Mouse (Mus musculus) MEL (cell line): ENCODE results near the gene Tbl2. TPM values are rescaled to one million over a fixed set of nuclear protein-coding genes. Genes with fewer than 3 reads are reported as not detected.

Source experiments
- DNase-seq: peaks from one replicate; pipeline ENCODE4 v3.0.0; 2011; ENCODE audit warnings: low read depth, low spot score
- H3K27ac ChIP-seq: 2 replicates; pipeline ENCODE4 v1.5.1; 2012; ENCODE audit warnings: low read depth, mild to moderate bottlenecking, control low read depth, low read length, moderate library complexity; ENCODE audit not compliant: control insufficient read depth
- H3K27me3 ChIP-seq, 2 experiments: fragments of 150-350 bp in 1 of 2; sonication (generic) in 1 of 2; 2 replicates each; pipeline ENCODE4 v1.6.1; 2012; ENCODE audit warnings: low read length in 2 of 2, mild to moderate bottlenecking in 2 of 2, improper control_type of control experiment in 1 of 2, moderate library complexity in 1 of 2; ENCODE audit not compliant: insufficient read depth in 2 of 2, control insufficient read depth in 1 of 2
- H3K36me3 ChIP-seq, 2 experiments: 2 replicates each; pipeline ENCODE4 v1.6.1; 2012 to 2014; ENCODE audit warnings: low read length in 2 of 2, improper control_type of control experiment in 1 of 2, inconsistent platforms in 1 of 2, mild to moderate bottlenecking in 1 of 2; ENCODE audit not compliant: insufficient read depth in 2 of 2, control insufficient read depth in 1 of 2
- H3K4me1 ChIP-seq, 2 experiments: fragments of 150-350 bp in 1 of 2; sonication (generic) in 1 of 2; 2 replicates each; pipeline ENCODE4 v1.6.1; 2012; ENCODE audit warnings: low read length in 2 of 2, improper control_type of control experiment in 1 of 2, mild to moderate bottlenecking in 1 of 2; ENCODE audit not compliant: insufficient read depth in 2 of 2, control insufficient read depth in 1 of 2
- H3K4me3 ChIP-seq, 2 experiments: fragments of 150-350 bp in 1 of 2; sonication (generic) in 1 of 2; 2 replicates each; pipeline ENCODE4 v1.5.1; 2012; ENCODE audit warnings: low read depth in 2 of 2, low read length in 2 of 2, mild to moderate bottlenecking in 2 of 2, moderate library complexity in 2 of 2, control low read depth in 1 of 2, improper control_type of control experiment in 1 of 2; ENCODE audit not compliant: control insufficient read depth in 1 of 2, insufficient read depth in 1 of 2
- H3K79me2 ChIP-seq: 2 replicates; pipeline ENCODE4 v1.6.1; 2012; ENCODE audit warnings: mild to moderate bottlenecking, low read length, moderate library complexity; ENCODE audit not compliant: control insufficient read depth, poor library complexity, insufficient read depth
- H3K9ac ChIP-seq: 2 replicates; pipeline ENCODE4 v1.6.1; 2012; ENCODE audit warnings: low read depth, mild to moderate bottlenecking, control low read depth, low read length, moderate library complexity; ENCODE audit not compliant: control insufficient read depth, poor library complexity, severe bottlenecking
- H3K9me3 ChIP-seq: fragments of 150-350 bp; sonication (generic); replicated peaks from 2 replicates; pipeline ENCODE4 v1.6.1; 2012; ENCODE audit warnings: mild to moderate bottlenecking, low read length, improper control_type of control experiment, moderate library complexity; ENCODE audit not compliant: insufficient read depth
- BHLHE40 ChIP-seq: IDR thresholded peaks from 2 replicates; pipeline ENCODE4 v1.6.1; 2012; ENCODE audit warnings: low read depth, mild to moderate bottlenecking, inconsistent platforms, low read length, improper control_type of control experiment, borderline replicate concordance
- CHD1 ChIP-seq: IDR thresholded peaks from 2 replicates; pipeline ENCODE4 v1.6.1; 2012; ENCODE audit warnings: low read depth, mild to moderate bottlenecking, inconsistent platforms, low read length, improper control_type of control experiment
- CHD2 ChIP-seq: IDR thresholded peaks from 2 replicates; pipeline ENCODE4 v1.6.1; 2011; ENCODE audit warnings: low read length, improper control_type of control experiment
- CTCF ChIP-seq, 3 experiments: IDR thresholded peaks in 2 of 3; conservative IDR thresholded peaks in 1 of 3; 2 replicates each; pipeline ENCODE4 v1.5.1; 2011 to 2012; ENCODE audit warnings: low read length in 3 of 3, low read depth in 2 of 3, mild to moderate bottlenecking in 2 of 3, improper control_type of control experiment in 1 of 3, inconsistent platforms in 1 of 3, mixed read lengths in 1 of 3, moderate library complexity in 1 of 3; ENCODE audit not compliant: control insufficient read depth in 1 of 3, insufficient read depth in 1 of 3, poor library complexity in 1 of 3, severe bottlenecking in 1 of 3
- ELF1 ChIP-seq: IDR thresholded peaks from 2 replicates; pipeline ENCODE4 v1.6.1; 2014; ENCODE audit warnings: low read depth, mild to moderate bottlenecking, inconsistent platforms, low read length, improper control_type of control experiment, moderate library complexity
- EP300 ChIP-seq, 2 experiments: IDR thresholded peaks; 2 replicates each; pipeline ENCODE4 v1.6.1; 2011; ENCODE audit warnings: improper control_type of control experiment in 2 of 2, low read length in 2 of 2, low read depth in 1 of 2, mild to moderate bottlenecking in 1 of 2
- ETS1 ChIP-seq: IDR thresholded peaks from 2 replicates; pipeline ENCODE4 v1.6.1; 2012; ENCODE audit warnings: low read depth, mild to moderate bottlenecking, inconsistent platforms, low read length, improper control_type of control experiment, moderate library complexity
- GABPA ChIP-seq: IDR thresholded peaks from 2 replicates; pipeline ENCODE4 v1.6.1; 2012; ENCODE audit warnings: low read depth, mild to moderate bottlenecking, inconsistent platforms, low read length, improper control_type of control experiment, moderate library complexity
- GATA1 ChIP-seq: IDR thresholded peaks from 2 replicates; pipeline ENCODE4 v1.6.1; 2011; ENCODE audit warnings: low read depth, low read length, improper control_type of control experiment
- HCFC1 ChIP-seq: IDR thresholded peaks from 2 replicates; pipeline ENCODE4 v1.6.1; 2012; ENCODE audit warnings: low read depth, mild to moderate bottlenecking, inconsistent platforms, low read length, improper control_type of control experiment, moderate library complexity
- JUND ChIP-seq: IDR thresholded peaks from 2 replicates; pipeline ENCODE4 v1.6.1; 2011; ENCODE audit warnings: low read depth, mild to moderate bottlenecking, improper control_type of control experiment, low read length
- KAT2A ChIP-seq: conservative IDR thresholded peaks from 2 replicates; pipeline ENCODE4 v1.6.1; 2012; ENCODE audit warnings: low read depth, low read length, improper control_type of control experiment, inconsistent platforms
- MAFK ChIP-seq: IDR thresholded peaks from 2 replicates; pipeline ENCODE4 v1.6.1; 2011; ENCODE audit warnings: low read depth, mild to moderate bottlenecking, low read length, improper control_type of control experiment, borderline replicate concordance
- MAX ChIP-seq: IDR thresholded peaks from 2 replicates; pipeline ENCODE4 v1.6.1; 2011; ENCODE audit warnings: low read length, improper control_type of control experiment
- MAZ ChIP-seq: IDR thresholded peaks from 2 replicates; pipeline ENCODE4 v1.6.1; 2012; ENCODE audit warnings: low read depth, mild to moderate bottlenecking, inconsistent platforms, low read length, improper control_type of control experiment
- MEF2A ChIP-seq: IDR thresholded peaks from 2 replicates; pipeline ENCODE4 v1.6.1; 2014; ENCODE audit warnings: low read depth, mild to moderate bottlenecking, inconsistent platforms, low read length, improper control_type of control experiment; ENCODE audit not compliant: poor library complexity, insufficient replicate concordance, severe bottlenecking; ENCODE audit errors: extremely low read depth
- MXI1 ChIP-seq: IDR thresholded peaks from 2 replicates; pipeline ENCODE4 v1.6.1; 2011; ENCODE audit warnings: mild to moderate bottlenecking, low read depth, low read length, improper control_type of control experiment
- MYB ChIP-seq: IDR thresholded peaks from 2 replicates; pipeline ENCODE4 v1.6.1; 2011; ENCODE audit warnings: mild to moderate bottlenecking, low read depth, low read length, improper control_type of control experiment
- MYC ChIP-seq: IDR thresholded peaks from 2 replicates; pipeline ENCODE4 v1.6.1; 2011; ENCODE audit warnings: low read depth, mild to moderate bottlenecking, low read length, improper control_type of control experiment, moderate library complexity
- NELFE ChIP-seq: IDR thresholded peaks from 2 replicates; pipeline ENCODE4 v1.6.1; 2011; ENCODE audit warnings: low read depth, low read length, improper control_type of control experiment
- NRF1 ChIP-seq: IDR thresholded peaks from 2 replicates; pipeline ENCODE4 v1.6.1; 2014; ENCODE audit warnings: low read depth, mild to moderate bottlenecking, inconsistent platforms, low read length, improper control_type of control experiment, moderate library complexity; ENCODE audit not compliant: poor library complexity, insufficient read depth, severe bottlenecking
- POLR2A ChIP-seq, 2 experiments: IDR thresholded peaks; 2 replicates each; pipeline ENCODE4 v1.6.1; 2011 to 2012; ENCODE audit warnings: low read length in 2 of 2, mild to moderate bottlenecking in 2 of 2, control low read depth in 1 of 2, improper control_type of control experiment in 1 of 2, low read depth in 1 of 2, moderate library complexity in 1 of 2; ENCODE audit not compliant: control insufficient read depth in 1 of 2, insufficient read depth in 1 of 2, poor library complexity in 1 of 2
- POLR2AphosphoS2 ChIP-seq: IDR thresholded peaks from 2 replicates; pipeline ENCODE4 v1.6.1; 2011; ENCODE audit warnings: low read length, improper control_type of control experiment
- POLR2AphosphoS5 ChIP-seq: IDR thresholded peaks from 2 replicates; pipeline ENCODE4 v1.6.1; 2012; ENCODE audit warnings: low read depth, borderline replicate concordance, mild to moderate bottlenecking, inconsistent platforms, low read length, moderate library complexity, mixed read lengths
- SIN3A ChIP-seq: IDR thresholded peaks from 2 replicates; pipeline ENCODE4 v1.6.1; 2012; ENCODE audit warnings: low read length, improper control_type of control experiment, inconsistent platforms
- SMC3 ChIP-seq: IDR thresholded peaks from 2 replicates; pipeline ENCODE4 v1.6.1; 2011; ENCODE audit warnings: low read depth, low read length, improper control_type of control experiment
- TAL1 ChIP-seq: IDR thresholded peaks from 2 replicates; pipeline ENCODE4 v1.6.1; 2012; ENCODE audit warnings: mild to moderate bottlenecking, inconsistent platforms, low read length, moderate library complexity, mixed read lengths
- TBP ChIP-seq: IDR thresholded peaks from 2 replicates; pipeline ENCODE4 v1.8.0; 2011; ENCODE audit warnings: low read depth, low read length, improper control_type of control experiment
- TCF12 ChIP-seq: IDR thresholded peaks from 2 replicates; pipeline ENCODE4 v1.6.1; 2014; ENCODE audit warnings: low read depth, mild to moderate bottlenecking, inconsistent platforms, low read length, improper control_type of control experiment, moderate library complexity
- UBTF ChIP-seq: IDR thresholded peaks from 2 replicates; pipeline ENCODE4 v1.6.1; 2012; ENCODE audit warnings: low read depth, mild to moderate bottlenecking, inconsistent platforms, low read length, improper control_type of control experiment, moderate library complexity, borderline replicate concordance; ENCODE audit not compliant: insufficient read depth
- USF1 ChIP-seq: IDR thresholded peaks from 2 replicates; pipeline ENCODE4 v1.6.1; 2014; ENCODE audit warnings: low read depth, mild to moderate bottlenecking, inconsistent platforms, low read length, improper control_type of control experiment, moderate library complexity
- USF2 ChIP-seq, 2 experiments: IDR thresholded peaks; 2 replicates each; pipeline ENCODE4 v1.6.1; 2011 to 2012; ENCODE audit warnings: improper control_type of control experiment in 2 of 2, low read length in 2 of 2, borderline replicate concordance in 1 of 2, inconsistent platforms in 1 of 2, low read depth in 1 of 2, mild to moderate bottlenecking in 1 of 2; ENCODE audit not compliant: insufficient read depth in 1 of 2
- ZC3H11A ChIP-seq: IDR thresholded peaks from 2 replicates; pipeline ENCODE4 v1.6.1; 2012; ENCODE audit warnings: low read depth, mild to moderate bottlenecking, inconsistent platforms, low read length, improper control_type of control experiment
- ZKSCAN1 ChIP-seq: IDR thresholded peaks from 2 replicates; pipeline ENCODE4 v1.6.1; 2012; ENCODE audit warnings: low read depth, mild to moderate bottlenecking, inconsistent platforms, low read length, improper control_type of control experiment, moderate library complexity
- ZNF384 ChIP-seq: IDR thresholded peaks from 2 replicates; pipeline ENCODE4 v1.6.1; 2012; ENCODE audit warnings: low read depth, mild to moderate bottlenecking, inconsistent platforms, low read length, improper control_type of control experiment
- polyA plus RNA-seq, 2 experiments: library from polyadenylated mRNA; stranded (reverse) in 1 of 2; unstranded in 1 of 2; fragments of >175 nt in 1 of 2; fragments of >200 nt in 1 of 2; gene quantifications; 2 replicates each; pipeline versions ENCODE4 v1.2.1 to v1.2.4; 2012; ENCODE audit warnings: low replicate concordance in 2 of 2, low read depth in 1 of 2; ENCODE audit not compliant: insufficient read length in 2 of 2, insufficient read depth in 1 of 2, missing spikeins in 1 of 2
- total RNA-seq: library from RNA; depleted of rRNA; stranded (reverse); fragments of 300-350 nt; gene quantifications from 2 replicates; pipeline ENCODE4 v1.2.3, GENCODE M21; 2012

The Tbl2 gene
- total and polyA plus RNA-seq, 3 experiments = 20.5 to 30.3 TPM; not detected in 1

DNA sequence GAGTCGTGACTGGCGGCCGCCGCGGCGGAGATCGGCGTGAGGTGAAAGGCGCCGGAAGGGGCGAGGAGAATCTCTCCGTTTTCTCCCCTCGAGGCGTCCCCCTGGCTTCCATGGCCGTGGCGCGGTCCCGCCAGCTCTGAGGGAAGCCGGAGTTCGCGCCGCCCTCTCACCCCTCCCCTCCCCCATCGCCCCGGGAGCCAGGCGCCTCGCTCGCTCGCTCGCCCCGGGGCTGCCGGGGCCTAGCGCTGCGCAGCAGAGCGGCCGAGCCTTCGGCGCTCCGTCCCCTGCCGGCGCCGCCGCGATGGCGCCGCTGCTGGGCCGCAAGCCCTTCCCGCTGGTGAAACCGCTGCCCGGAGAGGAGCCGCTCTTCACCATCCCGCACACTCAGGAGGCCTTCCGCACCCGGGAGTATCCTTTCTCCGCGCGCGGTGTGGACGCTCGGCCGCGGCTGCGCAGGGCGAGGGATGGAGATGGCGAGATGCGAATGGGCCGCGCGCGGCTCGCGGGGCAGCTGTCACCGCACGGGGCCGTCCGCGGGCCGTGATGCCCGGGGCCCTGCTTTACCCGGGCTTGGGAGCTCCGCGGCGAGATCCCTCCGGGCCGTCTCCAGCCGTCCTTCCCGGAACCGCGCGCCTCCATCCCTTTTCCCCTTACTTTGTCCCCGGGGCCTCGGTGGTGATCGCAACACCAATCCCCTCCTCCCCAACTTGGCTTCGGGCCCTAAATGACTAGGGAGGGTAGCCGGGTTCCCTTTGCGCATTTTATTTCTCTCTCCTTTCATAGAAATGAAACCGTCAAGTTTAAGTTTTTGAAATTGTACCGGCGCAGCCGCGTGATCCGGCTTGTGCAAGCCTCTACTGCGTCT, 38.1 kb downstream of the Tbl2 start:
- Histone ChIP-seq H3K27me3 (no peaks in the 10 kb centered on the region), H3K4me1 (peaks cover 0 to 9% of the 10 kb centered on the region in 2 experiments; a peak in 3 of 4 replicates), H3K79me2 (peaks cover 45% of the 10 kb centered on the region), H3K9me3 (no peaks in the 10 kb centered on the region), H3K4me3 (peak overlapping the region; percentile 97 to 99), H3K9ac (peak overlapping the region; percentile 100), H3K36me3 (peaks cover 5 to 31% of the 10 kb centered on the region in 2 experiments; a peak in 3 of 4 replicates), H3K27ac (peak overlapping the region; percentile 96)
- no peak for DNase-seq
- no peak; the same call in 1 of the 2 replicates for TF ChIP-seq TCF12
- TF ChIP-seq CHD2 = no peak
- TF ChIP-seq HCFC1 = no peak
- no peak for TF ChIP-seq BHLHE40
- peak; percentile 48; the same call in 1 of the 2 replicates for TF ChIP-seq UBTF
- TF ChIP-seq JUND = no peak
- no peak for TF ChIP-seq TAL1
- TF ChIP-seq TBP = no peak
- no peak for TF ChIP-seq ZKSCAN1
- no peak for TF ChIP-seq MEF2A
- no peak for TF ChIP-seq MXI1
- TF ChIP-seq ELF1 = no peak
- no peak for TF ChIP-seq CTCF (IDR thresholded peaks at IDR 0.05 in 2 of 3, conservative IDR thresholded peaks at IDR 0.05 in 1 of 3; ENCODE audit: control insufficient read depth in 1 of 3, insufficient read depth in 1 of 3, low read depth in 2 of 3, low read length in 3 of 3, poor library complexity in 1 of 3, severe bottlenecking in 1 of 3)
- no peak for TF ChIP-seq MYB
- TF ChIP-seq ETS1 = no peak
- TF ChIP-seq NELFE = no peak
- peak; percentile 65 for TF ChIP-seq NRF1
- no peak for TF ChIP-seq MYC
- TF ChIP-seq MAZ = no peak; the same call in 1 of the 2 replicates
- no peak for TF ChIP-seq SMC3
- no peak for TF ChIP-seq POLR2AphosphoS5
- TF ChIP-seq MAFK = no peak
- TF ChIP-seq GABPA = no peak
- TF ChIP-seq USF2 (IDR thresholded peaks at IDR 0.05; ENCODE audit: borderline replicate concordance in 1 of 2, insufficient read depth in 1 of 2, low read depth in 1 of 2, low read length in 2 of 2) = no peak
- TF ChIP-seq GATA1 = no peak
- no peak for TF ChIP-seq ZC3H11A
- TF ChIP-seq USF1 = no peak
- no peak; the same call in 1 of the 2 replicates for TF ChIP-seq MAX
- peak; percentile 53; the same call in 1 of the 2 replicates for TF ChIP-seq SIN3A
- TF ChIP-seq ZNF384 = no peak
- 0 out of 2 replicates have a peak, but pooled peaks have one; percentile 34 for TF ChIP-seq CHD1
- peak in 1 of 2 experiments; percentile 31; a peak in 1 of 4 replicates for TF ChIP-seq POLR2A (IDR thresholded peaks at IDR 0.05; ENCODE audit: control insufficient read depth in 1 of 2, insufficient read depth in 1 of 2, low read depth in 1 of 2, low read length in 2 of 2, poor library complexity in 1 of 2)
- no peak for TF ChIP-seq POLR2AphosphoS2
- no peak for TF ChIP-seq EP300 (IDR thresholded peaks at IDR 0.05; ENCODE audit: low read depth in 1 of 2, low read length in 2 of 2)
- no peak for TF ChIP-seq KAT2A
